Mouse (Mus musculus) C2C12 (cell line): Measurements from ENCODE around the gene E2f2.
A peak's percentile ranks its signal among the peaks of the same experiment; 100 is the strongest.

Experiments
- CTCF ChIP-seq: IDR thresholded peaks from one replicate; pipeline ENCODE4 v1.5.1; 2011; ENCODE audit not compliant: control insufficient read depth, insufficient read depth, insufficient read length
- FOSL1 ChIP-seq: IDR thresholded peaks from one replicate; pipeline ENCODE4 v1.8.0; 2011; ENCODE audit warnings: mild to moderate bottlenecking, low read length; ENCODE audit not compliant: poor library complexity, insufficient read depth, severe bottlenecking
- MAX ChIP-seq: IDR thresholded peaks from one replicate; pipeline ENCODE4 v1.6.1; 2011; ENCODE audit warnings: mild to moderate bottlenecking, control low read depth
- MYOG ChIP-seq: IDR thresholded peaks from one replicate; pipeline ENCODE4 v1.6.1; 2011; ENCODE audit not compliant: control insufficient read depth, insufficient read length; ENCODE audit errors: extremely low read depth

GRCm38 (mm10) chr4:136135874-136136728 lies 36.1 kb upstream of the E2f2 start:
- TF ChIP-seq CTCF (peak; percentile 10), MAX (no peak), MYOG (no peak), FOSL1 (no peak)
